Mouse (Mus musculus) c-Kit-positive CD71-positive TER-119-negative erythroid progenitor cells, embryonic 14.5 days (primary cell): ENCODE results near the gene Cacna2d3.

Experiments
- DNase-seq: peaks from one replicate; pipeline ENCODE4 v3.0.0-alpha.2; 2013; ENCODE audit warnings: low read depth

The Cacna2d3 gene

GRCm38 (mm10) chr14:29639266-29639665, 82.4 kb downstream of the Cacna2d3 start:
- no peak for DNase-seq

- no peak for DNase-seq
Measured at GRCm38 (mm10) chr14:29628213-29628612, 93.5 kb downstream of the Cacna2d3 start.

DNA sequence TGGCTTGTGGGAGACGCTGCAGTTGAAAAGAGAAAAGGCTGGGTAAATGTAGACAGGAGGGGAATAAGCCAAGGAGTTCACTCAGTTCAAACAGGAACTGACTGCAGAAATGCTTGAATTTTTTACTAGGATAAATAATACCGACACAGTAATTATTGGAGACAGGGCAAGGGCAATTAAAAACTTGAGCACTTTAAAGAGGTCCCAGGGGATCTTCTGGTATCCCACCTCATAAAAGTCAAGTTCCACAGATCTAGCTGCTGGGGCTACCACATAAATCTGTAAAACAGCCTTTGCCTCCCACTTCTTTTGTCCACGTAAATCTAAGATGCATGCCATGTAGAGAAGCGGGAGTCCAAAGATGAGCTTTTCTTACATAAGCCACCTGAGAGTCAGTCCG, 109.2 kb downstream of the Cacna2d3 start:
- no peak for DNase-seq

DNA sequence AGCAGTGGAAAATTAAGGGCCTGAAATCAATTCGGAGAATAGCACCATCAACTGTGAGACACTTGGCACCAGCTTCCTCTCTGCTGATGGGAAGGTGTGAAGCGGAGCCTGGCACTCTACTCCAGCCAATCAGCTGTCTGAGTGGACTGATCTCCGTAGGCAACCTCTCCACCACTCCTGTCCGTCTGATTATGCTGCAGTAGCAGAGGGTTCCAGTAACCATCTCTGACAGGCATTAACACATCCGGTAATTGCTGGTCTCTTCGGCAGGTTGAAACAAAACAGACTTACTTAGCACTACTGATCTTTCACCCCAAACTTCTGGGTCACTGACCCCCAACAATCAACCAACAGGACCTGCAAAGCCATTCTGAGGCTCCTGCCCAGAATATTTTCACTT, 112.9 kb downstream of the Cacna2d3 start:
- DNase-seq = no peak

GRCm38 (mm10) chr14:29599428-29599827, 122.2 kb downstream of the Cacna2d3 start:
- no peak for DNase-seq

- DNase-seq = no peak
Measured at GRCm38 (mm10) chr14:29592896-29593295, 128.8 kb downstream of the Cacna2d3 start.

DNA sequence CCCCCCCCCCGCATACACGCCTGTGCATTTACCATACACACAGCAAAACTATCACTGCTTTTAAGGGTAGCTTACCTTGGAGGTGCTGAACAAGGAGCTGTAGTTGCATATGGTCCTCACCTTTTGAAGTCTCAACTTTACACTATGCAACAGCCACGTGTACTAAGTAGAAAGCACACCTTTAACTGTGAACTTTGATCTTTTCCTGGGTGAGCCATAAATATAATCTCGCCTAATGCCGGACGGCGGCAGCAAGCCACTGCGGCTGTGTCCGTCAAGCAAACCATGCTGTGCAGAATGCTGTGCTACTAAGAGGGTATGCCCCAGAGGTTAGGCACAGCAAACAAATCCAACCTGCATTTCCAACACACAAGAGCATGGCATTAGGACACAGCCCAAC, 132.0 kb downstream of the Cacna2d3 start:
- DNase-seq = no peak

- DNase-seq = no peak
Measured at GRCm38 (mm10) chr14:29581961-29582360, 139.7 kb downstream of the Cacna2d3 start.

DNA sequence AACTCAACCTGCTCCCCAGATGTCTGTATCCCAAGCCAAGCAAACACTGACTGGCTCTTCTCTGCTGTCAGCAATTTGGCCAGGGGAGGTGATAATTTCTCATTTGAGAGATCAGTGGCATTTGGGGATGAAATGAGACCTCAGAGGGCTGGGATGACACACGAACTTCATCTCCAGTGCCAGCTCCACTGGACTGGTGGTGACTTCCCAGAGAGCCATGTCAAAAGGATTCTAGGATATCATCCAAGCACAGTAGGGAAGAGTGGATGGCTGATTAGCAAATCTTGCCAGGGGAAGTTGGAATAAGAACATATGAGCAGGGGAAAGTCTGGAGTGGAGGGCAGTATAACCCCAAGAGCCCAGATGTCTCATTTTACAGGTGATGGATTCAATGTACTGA, 143.9 kb downstream of the Cacna2d3 start:
- DNase-seq = no peak

- DNase-seq = no peak
Measured at GRCm38 (mm10) chr14:29575551-29575950, 146.1 kb downstream of the Cacna2d3 start.

GRCm38 (mm10) chr14:29562704-29563103, 159.0 kb downstream of the Cacna2d3 start:
- DNase-seq = no peak

DNA sequence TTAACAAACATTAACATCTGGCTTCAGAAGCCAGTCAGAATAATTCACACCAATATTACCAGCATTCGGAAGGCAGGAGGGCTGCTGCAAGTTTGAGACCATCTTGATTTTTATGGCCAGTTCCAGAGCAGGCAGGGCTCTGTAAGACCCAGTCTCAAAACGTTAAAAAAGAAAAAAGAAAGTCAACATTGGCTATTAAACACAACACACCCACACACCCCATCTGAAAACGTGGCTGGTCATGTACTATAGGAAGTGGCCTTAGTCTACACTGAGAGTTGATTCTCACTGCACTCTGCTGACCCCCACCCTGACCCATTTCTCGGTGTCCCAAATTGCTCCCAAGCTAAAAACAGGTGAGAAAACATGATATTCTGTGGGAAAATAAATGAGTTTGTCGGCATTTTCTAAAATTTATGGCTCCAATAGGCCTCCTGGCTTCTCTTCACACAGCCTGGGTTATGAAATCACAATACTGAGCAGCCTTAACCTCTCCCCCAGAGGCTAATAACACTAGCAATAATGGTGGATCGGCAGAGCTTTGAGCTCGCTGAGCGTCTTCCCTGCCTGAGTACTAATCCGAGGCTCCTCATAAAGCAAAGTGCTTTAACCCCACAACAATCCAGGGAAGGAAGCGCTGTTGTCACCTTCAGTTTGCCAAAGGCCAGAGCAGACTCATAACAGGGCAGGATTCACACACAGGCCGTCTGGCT, 160.4 kb downstream of the Cacna2d3 start:
- DNase-seq = no peak

- DNase-seq = no peak
Measured at GRCm38 (mm10) chr14:29558440-29558839, 163.2 kb downstream of the Cacna2d3 start.

DNA sequence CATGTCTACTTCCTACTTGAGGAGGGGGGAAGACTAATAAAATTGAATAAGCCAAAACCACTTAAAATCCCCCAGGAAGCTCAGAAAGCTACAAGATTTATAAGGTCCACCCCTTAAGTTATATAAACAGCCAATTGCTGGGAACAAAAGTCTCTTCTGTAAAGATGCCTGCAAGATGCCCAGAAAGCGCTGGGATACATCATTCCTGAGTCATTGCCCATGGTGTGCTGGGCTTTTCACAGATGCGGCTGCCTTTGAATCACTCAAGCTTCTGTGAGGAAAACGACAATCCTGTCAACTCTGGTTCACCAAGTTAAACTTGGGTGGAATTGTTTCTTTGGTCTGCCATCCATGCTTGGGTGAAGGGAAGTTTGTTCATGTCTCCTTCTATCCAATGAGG, 165.5 kb downstream of the Cacna2d3 start:
- DNase-seq = no peak

DNA sequence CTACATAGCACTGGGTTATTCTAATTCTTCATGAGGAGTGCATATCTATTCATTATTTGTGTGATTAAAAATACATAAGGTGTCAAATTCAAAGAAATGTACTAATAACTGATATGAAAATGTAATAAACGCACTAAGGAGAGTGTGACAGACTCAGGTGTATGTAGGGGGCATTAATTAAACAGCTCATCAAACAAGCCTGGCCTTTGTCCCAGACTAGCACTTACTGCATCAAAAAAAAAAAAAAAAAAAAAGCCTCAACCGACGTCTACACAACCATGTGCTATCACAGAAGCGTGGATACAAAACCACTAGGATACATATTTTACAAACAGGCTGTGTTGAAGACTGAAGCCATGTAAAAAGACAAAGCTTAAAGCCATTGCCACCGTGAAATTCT, 169.2 kb downstream of the Cacna2d3 start:
- no peak for DNase-seq

DNA sequence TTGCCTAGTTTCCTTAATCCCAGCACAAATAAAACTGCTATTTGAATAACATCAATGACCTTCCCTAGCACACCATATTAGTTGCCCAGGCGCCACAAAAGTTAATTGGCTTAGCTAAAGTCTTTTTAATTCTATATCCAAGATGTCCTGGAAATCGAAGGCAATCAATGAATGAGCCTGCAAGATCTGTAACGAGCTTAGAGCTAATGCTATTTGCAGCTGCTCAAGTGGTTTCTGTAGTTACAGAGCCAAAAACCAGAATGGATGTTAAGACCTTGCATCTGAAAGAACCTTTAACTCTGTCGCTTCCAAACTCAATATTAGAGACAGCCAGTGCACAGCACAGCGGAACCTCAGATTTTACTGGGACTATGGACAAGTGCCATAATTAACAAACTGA, 173.0 kb downstream of the Cacna2d3 start:
- DNase-seq = no peak

DNA sequence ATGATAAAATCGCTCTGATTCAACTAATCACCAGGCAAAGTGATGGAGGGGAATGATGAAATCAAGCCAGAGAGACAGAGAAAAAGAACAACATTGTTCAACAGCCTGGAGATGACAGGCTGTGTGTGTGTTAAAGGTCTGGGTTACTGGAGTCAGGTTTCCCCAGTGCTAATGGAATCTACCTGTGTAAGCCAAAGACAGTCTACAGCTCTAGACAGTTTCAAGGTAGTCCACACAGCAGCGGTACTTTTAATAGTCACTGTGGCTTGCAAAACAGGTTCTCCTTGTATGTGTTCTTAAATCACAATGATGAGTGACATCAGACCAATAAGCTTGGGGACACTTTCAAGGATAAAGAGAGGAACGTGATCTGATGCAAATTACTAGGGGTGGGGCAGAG, 191.1 kb downstream of the Cacna2d3 start:
- DNase-seq = no peak

- DNase-seq = no peak
Measured at GRCm38 (mm10) chr14:29528696-29529095, 193.0 kb downstream of the Cacna2d3 start.

DNA sequence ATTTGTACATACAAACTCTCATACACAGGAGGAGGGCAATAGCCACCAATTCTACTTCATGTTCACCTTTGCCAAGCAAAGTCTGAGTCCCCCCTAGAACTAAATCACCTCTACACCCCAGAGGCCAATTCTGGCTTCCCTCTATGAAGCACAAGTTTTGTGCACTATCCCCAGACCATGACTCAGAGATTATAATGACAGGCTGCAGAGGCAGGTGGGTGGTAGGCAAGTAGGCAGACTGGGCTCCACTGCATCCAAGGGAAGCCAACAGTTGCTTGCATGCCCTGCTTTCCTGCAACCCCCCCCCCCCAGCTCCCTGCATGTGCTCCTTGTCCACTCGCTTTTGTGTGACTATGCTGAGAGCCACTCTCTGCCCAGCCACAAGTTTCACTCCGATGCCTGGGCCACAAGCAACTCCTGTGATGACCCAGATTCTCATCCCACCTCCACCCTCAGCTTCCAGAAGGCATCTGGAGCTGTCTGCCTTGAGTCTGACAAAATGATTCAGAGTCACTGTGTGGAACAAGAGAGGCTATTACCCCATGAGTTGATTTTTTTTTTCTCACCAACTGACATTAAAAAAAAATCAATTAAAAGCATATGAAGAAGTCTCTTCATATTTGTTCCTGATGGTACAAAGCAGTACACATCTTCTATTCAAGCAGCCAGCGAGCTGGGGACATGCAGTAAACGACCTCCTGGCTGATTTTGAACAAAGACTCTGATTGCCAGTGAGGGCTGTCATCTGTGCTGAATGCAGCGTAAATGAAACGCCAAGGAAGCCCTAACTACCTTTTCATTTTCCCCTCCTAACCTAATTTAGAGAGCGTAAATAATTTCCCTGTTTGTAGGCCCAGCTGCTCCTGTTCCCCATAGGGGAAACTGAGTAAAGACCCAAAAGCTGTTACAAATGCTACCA, 201.7 kb downstream of the Cacna2d3 start:
- no peak for DNase-seq

DNA sequence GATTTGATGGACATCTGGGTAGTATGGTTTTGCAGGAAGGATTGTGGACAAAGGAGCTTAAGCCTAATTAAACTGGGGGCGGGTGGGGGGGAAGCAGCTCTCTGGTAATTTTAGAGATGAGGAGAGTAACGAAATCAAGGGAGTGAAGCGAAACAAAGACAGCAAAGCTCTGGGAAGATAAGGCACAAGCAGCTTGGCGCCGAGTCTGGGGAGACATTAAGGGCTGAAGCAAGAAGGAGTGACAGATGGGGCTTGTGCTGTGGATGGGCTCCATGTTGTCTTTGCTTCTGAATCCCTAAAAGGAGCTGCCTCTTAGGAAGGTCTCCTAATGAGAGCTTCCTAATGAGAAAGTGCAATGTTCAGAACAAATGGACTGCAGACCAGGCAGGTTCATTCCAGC, 219.0 kb downstream of the Cacna2d3 start:
- DNase-seq = no peak

GRCm38 (mm10) chr14:29498546-29499290, 222.9 kb downstream of the Cacna2d3 start:
- DNase-seq = no peak

DNA sequence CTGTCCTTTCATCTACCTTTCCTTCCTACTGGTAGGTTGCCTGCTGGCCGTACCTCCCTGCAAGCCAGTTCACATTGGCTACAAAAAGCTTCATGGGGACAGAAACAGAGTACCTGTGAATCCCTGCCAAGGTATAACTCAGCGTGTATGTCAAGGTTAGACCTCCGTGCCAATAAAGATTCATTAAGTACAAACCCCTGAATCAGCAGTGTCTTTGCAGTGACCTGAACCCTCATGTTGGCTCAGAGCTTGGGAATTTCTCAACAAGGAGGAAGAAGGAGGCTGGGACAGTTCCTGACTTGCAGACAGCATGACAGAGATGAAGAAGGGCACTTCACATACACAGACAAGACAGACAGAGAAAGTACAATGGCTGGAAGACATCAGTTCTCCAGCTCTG, 225.1 kb downstream of the Cacna2d3 start:
- DNase-seq = no peak

- no peak for DNase-seq
Measured at GRCm38 (mm10) chr14:29491786-29492185, 229.9 kb downstream of the Cacna2d3 start.
